Mouse (Mus musculus) testis, adult 2 months (tissue): ENCODE results near the gene Dpp4.

ENCODE experiments used
- CTCF ChIP-seq: fragments of 200-500 bp; IDR thresholded peaks from 2 replicates; pipeline ENCODE4 v1.5.1; 2012; ENCODE audit warnings: low read depth, mild to moderate bottlenecking, inconsistent platforms, low read length, moderate library complexity; ENCODE audit not compliant: control insufficient read depth, insufficient read depth, insufficient replicate concordance
- POLR2A ChIP-seq: fragments of 200-500 bp; IDR thresholded peaks from 2 replicates; pipeline ENCODE4 v1.6.1; 2012; ENCODE audit warnings: low read depth, mild to moderate bottlenecking, inconsistent platforms, low read length, moderate library complexity; ENCODE audit not compliant: control insufficient read depth

DNA sequence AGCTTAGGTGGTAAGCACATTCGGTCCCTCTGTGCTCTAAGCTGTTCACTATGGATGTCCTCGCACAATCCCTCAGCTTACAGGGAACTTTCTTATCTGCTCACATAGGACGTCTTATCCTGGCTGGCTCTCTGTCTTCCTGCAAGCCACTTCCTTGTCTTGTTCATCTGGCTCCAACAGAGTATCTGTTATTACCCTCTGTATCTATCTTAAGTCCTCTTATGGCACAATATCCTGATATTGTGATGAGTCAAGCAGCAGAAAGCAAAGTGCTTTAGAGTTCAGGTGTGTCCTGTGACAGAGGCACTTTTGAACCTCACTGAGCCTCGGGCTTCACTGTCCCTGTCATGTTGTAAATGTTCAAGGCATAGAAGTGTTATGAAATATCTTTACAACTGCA, 48.4 kb downstream of the Dpp4 start:
- no peak for TF ChIP-seq CTCF
- TF ChIP-seq POLR2A: no peak
